Mouse (Mus musculus) heart, postnatal 0 days (tissue): Measurements from ENCODE around the gene Slain2. TPM values are rescaled to one million over a fixed set of nuclear protein-coding genes. Genes with fewer than 3 reads are reported as not detected.

ENCODE experiments used
- ATAC-seq: fragments of 200-750 bp; cut with Nextera tagmentation; 2 replicates; pipeline ENCODE4 v1.8.0; 2017; ENCODE audit warnings: low read depth, moderate number of reproducible peaks, moderate library complexity; ENCODE audit not compliant: insufficient read depth
- DNase-seq: peaks from one replicate; pipeline ENCODE4 v3.0.0-alpha.2; 2016; ENCODE audit warnings: low spot score
- H3K27ac ChIP-seq: fragments of 300-500 bp; sonication (generic); 2 replicates; pipeline ENCODE4 v1.5.1; 2014; ENCODE audit warnings: low read depth, mild to moderate bottlenecking
- H3K27me3 ChIP-seq: fragments of 300-500 bp; sonication (generic); 2 replicates; pipeline ENCODE4 v1.6.1; 2014; ENCODE audit warnings: low read length, mixed read lengths; ENCODE audit not compliant: control insufficient read depth, insufficient read depth
- H3K36me3 ChIP-seq: fragments of 300-500 bp; sonication (generic); replicated peaks from 2 replicates; pipeline ENCODE4 v1.6.1; 2014; ENCODE audit warnings: low read length, mixed read lengths; ENCODE audit not compliant: control insufficient read depth, insufficient read depth
- H3K4me1 ChIP-seq: fragments of 300-500 bp; sonication (generic); 2 replicates; pipeline ENCODE4 v1.6.1; 2014; ENCODE audit warnings: antibody characterized with exemption; ENCODE audit not compliant: control insufficient read depth, insufficient read depth
- H3K4me2 ChIP-seq: fragments of 300-500 bp; sonication (generic); 2 replicates; pipeline ENCODE4 v1.6.1; 2014; ENCODE audit warnings: low read depth, mild to moderate bottlenecking, low read length, moderate library complexity
- H3K4me3 ChIP-seq: fragments of 300-500 bp; sonication (generic); 2 replicates; pipeline ENCODE4 v1.5.1; 2014; ENCODE audit warnings: low read depth, low read length
- H3K9ac ChIP-seq: fragments of 300-500 bp; sonication (generic); replicated peaks from 2 replicates; pipeline ENCODE4 v1.6.1; 2014; ENCODE audit warnings: low read depth, low read length, mixed read lengths
- H3K9me3 ChIP-seq: fragments of 300-500 bp; sonication (generic); replicated peaks from 2 replicates; pipeline ENCODE4 v1.6.1; 2016; ENCODE audit warnings: low read length; ENCODE audit not compliant: control insufficient read depth
- CTCF ChIP-seq: IDR thresholded peaks from 2 replicates; pipeline ENCODE4 v1.5.1; 2016; ENCODE audit warnings: antibody characterized with exemption, control low read depth, low read depth
- EP300 ChIP-seq: IDR thresholded peaks from 2 replicates; pipeline ENCODE4 v1.6.1; 2016; ENCODE audit warnings: antibody characterized with exemption, low read depth
- WGBS: fragments of 180-500 bp; shearing (Covaris S2); extraction: QIAGEN DNeasy Blood & Tissue Kit; methylation state at CpG from one replicate; pipeline ENCODE4 v1.1.7; 2014; 5-methylcytosine and 5-hydroxymethylcytosine counted together
- polyA plus RNA-seq: library from polyadenylated mRNA; unstranded; fragments of >200 nt; fragmentation: Nextera tagmentation; extraction: Ambion mirVana; gene quantifications from 2 replicates; pipeline ENCODE4 v1.2.1, GENCODE M21; 2015
- total RNA-seq: library from RNA; depleted of rRNA; stranded (reverse); fragments of >200 nt; gene quantifications from 2 replicates; pipeline ENCODE4 v1.2.3, GENCODE M21; 2014; ENCODE audit warnings: low replicate concordance

The Slain2 gene
- total and polyA plus RNA-seq, 2 experiments from 2014 or later = 19.8 to 80.9 TPM

GRCm38 (mm10) chr5:72939311-72939710 lies 25.2 kb downstream of the Slain2 start:
- no peaks in the 10 kb centered on the region for H3K27me3 ChIP-seq
- H3K4me2 ChIP-seq = no peak overlapping the region
- H3K4me3 ChIP-seq = no peak overlapping the region
- no peaks in the 10 kb centered on the region for H3K4me1 ChIP-seq
- peaks cover 2% of the 10 kb centered on the region; the same call in 1 of the 2 replicates for H3K36me3 ChIP-seq
- ATAC-seq (no peak), DNase-seq (no peak)
- no peak overlapping the region for H3K27ac ChIP-seq
- WGBS = 92% methylated on average over 2 of the region's 2 CpGs
- TF ChIP-seq CTCF (no peak), EP300 (no peak)
- no peak overlapping the region for H3K9ac ChIP-seq
- no peaks in the 10 kb centered on the region for H3K9me3 ChIP-seq

GRCm38 (mm10) chr5:72940906-72941432 lies 26.9 kb downstream of the Slain2 start:
- Histone ChIP-seq H3K9ac (no peak overlapping the region), H3K4me2 (no peak overlapping the region), H3K27me3 (no peaks in the 10 kb centered on the region), H3K27ac (no peak overlapping the region), H3K9me3 (no peaks in the 10 kb centered on the region), H3K4me1 (no peaks in the 10 kb centered on the region), H3K4me3 (no peak overlapping the region), H3K36me3 (peaks cover 2% of the 10 kb centered on the region; the same call in 1 of the 2 replicates)
- TF ChIP-seq CTCF (no peak), EP300 (no peak)
- 85% methylated on average over 5 of the region's 5 CpGs for WGBS
- ATAC-seq (no peak), DNase-seq (no peak)

- no peaks in the 10 kb centered on the region for H3K27me3 ChIP-seq
- TF ChIP-seq EP300 = no peak
- no peak for TF ChIP-seq CTCF
- H3K4me2 ChIP-seq = no peak overlapping the region
- peaks cover 29% of the 10 kb centered on the region for H3K36me3 ChIP-seq
- H3K4me3 ChIP-seq = no peak overlapping the region
- DNase-seq (no peak), ATAC-seq (no peak)
- H3K27ac ChIP-seq = no peak overlapping the region
- H3K9me3 ChIP-seq = no peaks in the 10 kb centered on the region
- no peaks in the 10 kb centered on the region for H3K4me1 ChIP-seq
- 50% methylated on average over 1 of the region's 1 CpGs for WGBS
- no peak overlapping the region for H3K9ac ChIP-seq
Measured at GRCm38 (mm10) chr5:72948136-72948535, 34.0 kb downstream of the Slain2 start.

- H3K4me1 ChIP-seq = no peaks in the 10 kb centered on the region
- DNase-seq (no peak), ATAC-seq (no peak)
- no peak overlapping the region for H3K27ac ChIP-seq
- H3K4me3 ChIP-seq = no peak overlapping the region
- H3K4me2 ChIP-seq = no peak overlapping the region
- 78% methylated on average over 2 of the region's 2 CpGs for WGBS
- TF ChIP-seq CTCF (no peak), EP300 (no peak)
- H3K9me3 ChIP-seq = no peaks in the 10 kb centered on the region
- peaks cover 29% of the 10 kb centered on the region for H3K36me3 ChIP-seq
- no peak overlapping the region for H3K9ac ChIP-seq
- no peaks in the 10 kb centered on the region for H3K27me3 ChIP-seq
Measured at GRCm38 (mm10) chr5:72950252-72950651, 36.1 kb downstream of the Slain2 start.

- TF ChIP-seq CTCF (no peak), EP300 (no peak)
- no peaks in the 10 kb centered on the region for H3K9me3 ChIP-seq
- peaks cover 32% of the 10 kb centered on the region for H3K36me3 ChIP-seq
- no peak overlapping the region for H3K9ac ChIP-seq
- DNase-seq = no peak
- no peaks in the 10 kb centered on the region for H3K4me1 ChIP-seq
- H3K27ac ChIP-seq = no peak overlapping the region
- ATAC-seq = no peak
- H3K4me3 ChIP-seq = no peak overlapping the region
- H3K27me3 ChIP-seq = no peaks in the 10 kb centered on the region
- no peak overlapping the region for H3K4me2 ChIP-seq
- 87% methylated on average over 3 of the region's 3 CpGs for WGBS
Measured at GRCm38 (mm10) chr5:72953996-72954604, 40.0 kb downstream of the Slain2 start.

GRCm38 (mm10) chr5:72957281-72957680 lies 43.2 kb downstream of the Slain2 start:
- TF ChIP-seq EP300 (no peak), CTCF (no peak)
- Histone ChIP-seq H3K4me3 (no peak overlapping the region), H3K36me3 (peaks cover 22% of the 10 kb centered on the region), H3K4me2 (no peak overlapping the region), H3K4me1 (no peaks in the 10 kb centered on the region), H3K9me3 (no peaks in the 10 kb centered on the region), H3K27me3 (no peaks in the 10 kb centered on the region), H3K27ac (no peak overlapping the region), H3K9ac (no peak overlapping the region)
- 89% methylated on average over 17 of the region's 17 CpGs for WGBS
- DNase-seq (no peak), ATAC-seq (no peak)
